Mouse (Mus musculus): ENCODE data around the gene Chchd6.

Gene Chchd6

GRCm38 (mm10) chr6:89510154-89510553, 85.3 kb downstream of the Chchd6 start:
- DNase-seq (ENCODE audit: low spot score), result no peak

- no peak for DNase-seq (ENCODE audit: low spot score)
Measured at GRCm38 (mm10) chr6:89508725-89509124, 86.7 kb downstream of the Chchd6 start.

GRCm38 (mm10) chr6:89508263-89508662, 87.2 kb downstream of the Chchd6 start:
- no peak for DNase-seq (ENCODE audit: low spot score)

GRCm38 (mm10) chr6:89499961-89500360, 95.5 kb downstream of the Chchd6 start:
- DNase-seq (ENCODE audit: low spot score), result no peak

- no peak for DNase-seq (ENCODE audit: low spot score)
Measured at GRCm38 (mm10) chr6:89498764-89499516, 96.5 kb downstream of the Chchd6 start.

- DNase-seq (ENCODE audit: low spot score), result no peak
Measured at GRCm38 (mm10) chr6:89496916-89497315, 98.5 kb downstream of the Chchd6 start.

- DNase-seq (ENCODE audit: low spot score), result no peak
Measured at GRCm38 (mm10) chr6:89492368-89492767, 103.1 kb downstream of the Chchd6 start.

GRCm38 (mm10) chr6:89490369-89490768, 105.1 kb downstream of the Chchd6 start:
- DNase-seq (ENCODE audit: low spot score), result no peak

- no peak for DNase-seq (ENCODE audit: low spot score)
Measured at GRCm38 (mm10) chr6:89489533-89489932, 105.9 kb downstream of the Chchd6 start.

- DNase-seq (ENCODE audit: low spot score), result no peak
Measured at GRCm38 (mm10) chr6:89486055-89486454, 109.4 kb downstream of the Chchd6 start.

- DNase-seq (ENCODE audit: low spot score), result no peak
Measured at GRCm38 (mm10) chr6:89481192-89481591, 114.3 kb downstream of the Chchd6 start.

GRCm38 (mm10) chr6:89467908-89468307, 127.5 kb downstream of the Chchd6 start:
- no peak for DNase-seq (ENCODE audit: low spot score)

GRCm38 (mm10) chr6:89467290-89467689, 128.2 kb downstream of the Chchd6 start:
- DNase-seq (ENCODE audit: low spot score), result no peak

- no peak for DNase-seq (ENCODE audit: low spot score)
Measured at GRCm38 (mm10) chr6:89466875-89467274, 128.6 kb downstream of the Chchd6 start.

GRCm38 (mm10) chr6:89466053-89466708, 129.3 kb downstream of the Chchd6 start:
- no peak for DNase-seq (ENCODE audit: low spot score)

GRCm38 (mm10) chr6:89462223-89462760, 133.2 kb downstream of the Chchd6 start:
- no peak for DNase-seq (ENCODE audit: low spot score)

GRCm38 (mm10) chr6:89461250-89462222, 133.9 kb downstream of the Chchd6 start:
- no peak for DNase-seq (ENCODE audit: low spot score)

GRCm38 (mm10) chr6:89459634-89460033, 135.8 kb downstream of the Chchd6 start:
- no peak for DNase-seq (ENCODE audit: low spot score)

- DNase-seq (ENCODE audit: low spot score), result peak; percentile 19
Measured at GRCm38 (mm10) chr6:89457601-89458000, 137.9 kb downstream of the Chchd6 start.

GRCm38 (mm10) chr6:89456409-89456961, 139.0 kb downstream of the Chchd6 start:
- peak; percentile 43 for DNase-seq (ENCODE audit: low spot score)

GRCm38 (mm10) chr6:89455523-89456000, 139.9 kb downstream of the Chchd6 start:
- no peak for DNase-seq (ENCODE audit: low spot score)

- no peak for DNase-seq (ENCODE audit: low spot score)
Measured at GRCm38 (mm10) chr6:89454437-89454836, 141.0 kb downstream of the Chchd6 start.

Measured in embryo, embryonic 10 days (tissue).